Mouse (Mus musculus): ENCODE measurements at regions not wholly inside any gene's neighbourhood (a gene's known extent, or its start where the extent isn't known, plus 50 kb on each side); places are given as distances from the start of the nearest gene placed in this dataset.

- TF ChIP-seq GATA1 (IDR thresholded peaks at IDR 0.05; ENCODE audit: low read length) = no peak
These were observed 303.5 kb upstream of the Atp2b1 start for GRCm38 (mm10) chr10:98610708-98611107.

- TF ChIP-seq GATA1 (IDR thresholded peaks at IDR 0.05; ENCODE audit: low read length) = no peak
These were observed 302.4 kb upstream of the Atp2b1 start for GRCm38 (mm10) chr10:98611707-98612360.

- no peak for TF ChIP-seq GATA1 (IDR thresholded peaks at IDR 0.05; ENCODE audit: low read length)
These were observed 295.3 kb upstream of the Atp2b1 start for GRCm38 (mm10) chr10:98618736-98619525.

GRCm38 (mm10) chr10:98624103-98624502, 290.1 kb upstream of the Atp2b1 start:
- no peak for TF ChIP-seq GATA1 (IDR thresholded peaks at IDR 0.05; ENCODE audit: low read length)

- no peak for TF ChIP-seq GATA1 (IDR thresholded peaks at IDR 0.05; ENCODE audit: low read length)
These were observed 289.4 kb upstream of the Atp2b1 start for GRCm38 (mm10) chr10:98624681-98625321.

GRCm38 (mm10) chr10:98628191-98628590, 286.0 kb upstream of the Atp2b1 start:
- no peak for TF ChIP-seq GATA1 (IDR thresholded peaks at IDR 0.05; ENCODE audit: low read length)

- no peak for TF ChIP-seq GATA1 (IDR thresholded peaks at IDR 0.05; ENCODE audit: low read length)
These were observed 285.0 kb upstream of the Atp2b1 start for GRCm38 (mm10) chr10:98629248-98629647.

GRCm38 (mm10) chr10:98637759-98638611, 276.2 kb upstream of the Atp2b1 start:
- no peak for TF ChIP-seq GATA1 (IDR thresholded peaks at IDR 0.05; ENCODE audit: low read length)

- no peak for TF ChIP-seq GATA1 (IDR thresholded peaks at IDR 0.05; ENCODE audit: low read length)
These were observed 268.5 kb upstream of the Atp2b1 start for GRCm38 (mm10) chr10:98645681-98646122.

GRCm38 (mm10) chr10:98646311-98646999, 267.8 kb upstream of the Atp2b1 start:
- TF ChIP-seq GATA1 (IDR thresholded peaks at IDR 0.05; ENCODE audit: low read length) = no peak

GRCm38 (mm10) chr10:98648710-98649245, 265.4 kb upstream of the Atp2b1 start:
- TF ChIP-seq GATA1 (IDR thresholded peaks at IDR 0.05; ENCODE audit: low read length) = no peak

- no peak for TF ChIP-seq GATA1 (IDR thresholded peaks at IDR 0.05; ENCODE audit: low read length)
These were observed 263.7 kb upstream of the Atp2b1 start for GRCm38 (mm10) chr10:98650533-98650932.

GRCm38 (mm10) chr10:98651127-98651526, 263.1 kb upstream of the Atp2b1 start:
- no peak for TF ChIP-seq GATA1 (IDR thresholded peaks at IDR 0.05; ENCODE audit: low read length)

GRCm38 (mm10) chr10:98651599-98651998, 262.6 kb upstream of the Atp2b1 start:
- peak; percentile 38 for TF ChIP-seq GATA1 (IDR thresholded peaks at IDR 0.05; ENCODE audit: low read length)

GRCm38 (mm10) chr10:98652084-98652483, 262.1 kb upstream of the Atp2b1 start:
- no peak for TF ChIP-seq GATA1 (IDR thresholded peaks at IDR 0.05; ENCODE audit: low read length)
